ENCODE assay signal across 22 mouse cellular contexts in the genomic region with DNA sequence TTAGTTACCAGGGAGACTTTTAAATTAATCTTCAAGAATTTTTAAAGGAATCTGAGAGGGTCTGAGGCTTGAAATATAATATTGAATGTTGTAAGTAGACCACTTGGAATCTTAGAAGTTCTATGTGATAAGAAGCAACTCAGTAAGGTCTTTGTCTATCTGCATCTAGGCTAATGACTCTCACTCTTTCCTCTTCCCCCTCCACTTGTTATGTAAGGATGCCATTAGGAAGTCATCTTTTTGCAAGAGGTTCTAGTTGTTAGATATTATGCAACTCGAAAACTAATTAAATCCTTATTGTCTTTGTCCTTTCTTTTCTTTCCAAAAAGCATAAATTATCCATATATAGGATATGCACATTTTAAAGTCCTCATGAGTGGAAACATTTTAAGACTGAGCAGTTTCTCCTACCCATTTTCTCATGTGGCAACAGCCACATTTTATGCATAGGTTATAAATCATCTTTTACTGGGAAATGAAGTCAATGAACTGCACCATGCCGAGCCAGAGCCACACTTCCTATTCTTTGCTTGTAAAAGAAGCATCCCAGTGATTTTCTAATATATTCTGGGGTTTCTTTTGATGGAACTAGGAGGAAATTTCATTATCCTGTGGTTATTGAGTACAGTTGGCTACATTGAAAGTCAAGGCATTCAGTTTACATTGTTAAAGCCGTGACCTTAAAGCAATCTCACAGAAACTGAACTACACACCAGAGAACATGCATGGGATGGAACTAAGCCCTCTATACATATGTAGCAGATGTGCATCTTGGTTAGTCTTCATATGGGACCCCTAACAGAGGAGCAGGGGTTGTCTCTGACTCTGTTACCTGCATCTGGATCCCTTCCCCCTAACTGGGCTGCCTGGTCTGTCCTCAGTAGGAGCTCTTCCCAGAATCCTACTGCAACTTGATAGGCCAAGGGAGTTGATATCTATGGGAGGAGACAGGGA.
"Had no signal": no experiment of that assay in that cellular context is flagged by ENCODE, and none has a peak within 500 bp of the region (broad histone marks: within the 10 kb centered on the region; RNA-seq: fewer than 3 reads in every experiment).

No protein-coding gene starts in this region.

- H3K27ac ChIP-seq: liver, embryonic 12.5 days; liver, embryonic 15.5 days; neural tube, embryonic 12.5 days; neural tube, embryonic 15.5 days; stomach, postnatal 0 days had no signal

- ATAC-seq: intestine, embryonic 16.5 days; liver, embryonic 12.5 days had no signal

- H3K9ac ChIP-seq: liver, embryonic 12.5 days; liver, embryonic 15.5 days; neural tube, embryonic 12.5 days; neural tube, embryonic 15.5 days had no signal

- H3K9me3 ChIP-seq: liver, embryonic 12.5 days; liver, embryonic 15.5 days; neural tube, embryonic 12.5 days; neural tube, embryonic 15.5 days had no signal

- H3K4me3 ChIP-seq: liver, embryonic 12.5 days; liver, embryonic 15.5 days; neural tube, embryonic 12.5 days; neural tube, embryonic 15.5 days had no signal

- H3K27me3 ChIP-seq: liver, embryonic 12.5 days; liver, embryonic 15.5 days; neural tube, embryonic 12.5 days; neural tube, embryonic 15.5 days had no signal

- H3K4me1 ChIP-seq: liver, embryonic 12.5 days; liver, embryonic 15.5 days; neural tube, embryonic 12.5 days; neural tube, embryonic 15.5 days had no signal

- H3K4me2 ChIP-seq: liver, embryonic 12.5 days; liver, embryonic 15.5 days; midbrain, embryonic 11.5 days; neural tube, embryonic 12.5 days; neural tube, embryonic 15.5 days had no signal

- DNase-seq: kidney, adult 18-20 months; kidney, adult 9 months; kidney, postnatal 14 days; kidney, postnatal 4 days; left cerebral cortex, postnatal 4 days; liver; lung, adult 2 months; lung, postnatal 14 days; lung, postnatal 4 days; midbrain, embryonic 14.5 days; right cerebral cortex, adult 18-20 months; right cerebral cortex, postnatal 14 days; right cerebral cortex, postnatal 4 days; thymus, adult 2 months; thymus, postnatal 14 days had no signal

- H3K36me3 ChIP-seq: liver, embryonic 12.5 days; liver, embryonic 15.5 days; neural tube, embryonic 12.5 days; neural tube, embryonic 15.5 days had no signal
